Mouse (Mus musculus) heart, embryonic 14.5 days (tissue): ENCODE data around the gene Fasn. TPM values are rescaled to one million over a fixed set of nuclear protein-coding genes. Genes with fewer than 3 reads are reported as not detected.
"Not testable (repeated sequence)": the region's sequence is repeated elsewhere in the genome, so short reads cannot be mapped to it uniquely, and the experiment has no call there.

Experiments used
- ATAC-seq: fragments of 200-750 bp; cut with Nextera tagmentation; 2 replicates; pipeline ENCODE4 v1.8.0; 2017; ENCODE audit warnings: low read depth, moderate TSS enrichment; ENCODE audit not compliant: insufficient number of reproducible peaks, insufficient read depth, low FRiP score
- H3K27ac ChIP-seq, 2 experiments: fragments of 200-500 bp in 1 of 2; fragments of 300-500 bp in 1 of 2; sonication (generic) in 1 of 2; replicated peaks in 1 of 2; 2 replicates each; pipeline ENCODE4 v1.5.1; 2012 to 2014; ENCODE audit warnings: low read depth in 2 of 2, low read length in 2 of 2, control low read depth in 1 of 2, mild to moderate bottlenecking in 1 of 2, mixed read lengths in 1 of 2; ENCODE audit not compliant: control insufficient read depth in 1 of 2, insufficient read depth in 1 of 2
- H3K27me3 ChIP-seq: fragments of 300-500 bp; sonication (generic); 2 replicates; pipeline ENCODE4 v1.6.1; 2014; ENCODE audit warnings: mild to moderate bottlenecking, low read length, control low read depth; ENCODE audit not compliant: control insufficient read depth, insufficient read depth
- H3K36me3 ChIP-seq: fragments of 300-500 bp; sonication (generic); 2 replicates; pipeline ENCODE4 v1.6.1; 2014; ENCODE audit warnings: mild to moderate bottlenecking, control low read depth, low read length, mixed read lengths; ENCODE audit not compliant: control insufficient read depth, insufficient read depth
- H3K4me1 ChIP-seq, 2 experiments: fragments of 200-500 bp in 1 of 2; fragments of 300-500 bp in 1 of 2; sonication (generic) in 1 of 2; 2 replicates each; pipeline ENCODE4 v1.6.1; 2012 to 2014; ENCODE audit warnings: low read length in 2 of 2, control low read depth in 1 of 2, mixed read lengths in 1 of 2; ENCODE audit not compliant: control insufficient read depth in 2 of 2, insufficient read depth in 2 of 2
- H3K4me2 ChIP-seq: fragments of 300-500 bp; sonication (generic); 2 replicates; pipeline ENCODE4 v1.6.1; 2014; ENCODE audit warnings: mild to moderate bottlenecking, low read length
- H3K4me3 ChIP-seq, 2 experiments: fragments of 200-500 bp in 1 of 2; fragments of 300-500 bp in 1 of 2; sonication (generic) in 1 of 2; 2 replicates each; pipeline ENCODE4 v1.5.1; 2012 to 2014; ENCODE audit warnings: low read length in 2 of 2, mild to moderate bottlenecking in 2 of 2, control low read depth in 1 of 2, low read depth in 1 of 2, moderate library complexity in 1 of 2; ENCODE audit not compliant: control insufficient read depth in 1 of 2, insufficient read depth in 1 of 2
- H3K9ac ChIP-seq: fragments of 300-500 bp; sonication (generic); 2 replicates; pipeline ENCODE4 v1.6.1; 2014; ENCODE audit warnings: mild to moderate bottlenecking, low read length
- H3K9me3 ChIP-seq: fragments of 300-500 bp; sonication (generic); 2 replicates; pipeline ENCODE4 v1.6.1; 2016; ENCODE audit warnings: low read length, control low read depth; ENCODE audit not compliant: control insufficient read depth
- WGBS: fragments of 180-500 bp; shearing (Covaris S2); extraction: QIAGEN DNeasy Blood & Tissue Kit; methylation state at CpG from one replicate; pipeline ENCODE4 v1.1.7; 2014; 5-methylcytosine and 5-hydroxymethylcytosine counted together
- polyA plus RNA-seq: library from polyadenylated mRNA; unstranded; fragments of >200 nt; fragmentation: Nextera tagmentation; extraction: Ambion mirVana; gene quantifications from 2 replicates; pipeline ENCODE4 v1.2.1, GENCODE M21; 2014

Gene Fasn
- polyA plus RNA-seq, 1 experiment from 2014 or later = 29.6 TPM

DNA sequence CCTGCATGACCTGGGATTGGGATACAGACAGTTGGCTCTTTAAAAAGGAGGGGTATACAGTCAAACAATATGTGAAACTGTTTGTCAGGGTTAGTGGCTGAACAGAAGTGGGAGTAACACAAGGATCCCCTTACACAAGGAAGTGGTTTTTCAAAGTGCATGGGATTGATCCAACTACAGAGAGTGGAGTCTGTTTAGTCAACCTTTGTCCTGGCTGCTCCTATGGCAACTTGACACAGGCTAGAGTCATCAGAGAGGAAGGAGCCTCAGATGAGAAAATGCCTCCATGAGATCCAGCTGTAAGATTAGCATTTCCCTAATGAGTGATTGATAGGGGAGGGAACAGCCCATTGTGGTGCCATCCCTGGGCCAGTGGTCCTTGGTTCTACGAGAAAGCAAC is 56.1 kb downstream of the Fasn start:
- no peak overlapping the region for H3K4me2 ChIP-seq
- H3K9me3 ChIP-seq = no peaks in the 10 kb centered on the region
- no peaks in the 10 kb centered on the region for H3K4me1 ChIP-seq
- no peaks in the 10 kb centered on the region for H3K36me3 ChIP-seq
- H3K9ac ChIP-seq = no peak overlapping the region
- ATAC-seq = no peak
- no peak overlapping the region for H3K27ac ChIP-seq
- 56% methylated on average over 1 of the region's 1 CpGs for WGBS
- H3K4me3 ChIP-seq = no peak overlapping the region
- H3K27me3 ChIP-seq = peaks cover 11% of the 10 kb centered on the region; the same call in 1 of the 2 replicates

DNA sequence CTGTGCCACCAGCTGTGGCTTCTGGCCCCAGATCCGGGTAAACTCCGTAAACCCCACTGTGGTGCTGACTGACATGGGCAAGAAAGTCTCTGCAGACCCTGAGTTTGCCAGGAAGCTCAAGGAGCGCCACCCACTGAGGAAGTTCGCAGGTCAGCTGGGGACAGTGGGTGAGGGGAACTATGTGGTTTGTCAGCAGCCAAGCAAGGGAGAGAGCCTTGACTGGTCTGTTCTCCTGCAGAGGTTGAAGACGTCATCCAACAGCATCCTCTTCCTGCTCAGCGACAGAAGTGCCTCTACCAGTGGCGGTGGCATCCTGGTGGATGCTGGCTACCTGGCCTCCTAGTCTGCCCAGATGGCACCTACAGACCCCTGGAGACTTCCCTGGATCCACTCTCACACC is 57.3 kb downstream of the Fasn start:
- not testable (repeated sequence) for H3K4me3 ChIP-seq, H3K27ac ChIP-seq, H3K4me2 ChIP-seq, ATAC-seq, H3K9ac ChIP-seq, H3K4me1 ChIP-seq, H3K9me3 ChIP-seq, H3K36me3 ChIP-seq
- peaks cover 16% of the 10 kb centered on the region; the same call in 1 of the 2 replicates for H3K27me3 ChIP-seq
- WGBS = 43% methylated on average over 4 of the region's 7 CpGs

DNA sequence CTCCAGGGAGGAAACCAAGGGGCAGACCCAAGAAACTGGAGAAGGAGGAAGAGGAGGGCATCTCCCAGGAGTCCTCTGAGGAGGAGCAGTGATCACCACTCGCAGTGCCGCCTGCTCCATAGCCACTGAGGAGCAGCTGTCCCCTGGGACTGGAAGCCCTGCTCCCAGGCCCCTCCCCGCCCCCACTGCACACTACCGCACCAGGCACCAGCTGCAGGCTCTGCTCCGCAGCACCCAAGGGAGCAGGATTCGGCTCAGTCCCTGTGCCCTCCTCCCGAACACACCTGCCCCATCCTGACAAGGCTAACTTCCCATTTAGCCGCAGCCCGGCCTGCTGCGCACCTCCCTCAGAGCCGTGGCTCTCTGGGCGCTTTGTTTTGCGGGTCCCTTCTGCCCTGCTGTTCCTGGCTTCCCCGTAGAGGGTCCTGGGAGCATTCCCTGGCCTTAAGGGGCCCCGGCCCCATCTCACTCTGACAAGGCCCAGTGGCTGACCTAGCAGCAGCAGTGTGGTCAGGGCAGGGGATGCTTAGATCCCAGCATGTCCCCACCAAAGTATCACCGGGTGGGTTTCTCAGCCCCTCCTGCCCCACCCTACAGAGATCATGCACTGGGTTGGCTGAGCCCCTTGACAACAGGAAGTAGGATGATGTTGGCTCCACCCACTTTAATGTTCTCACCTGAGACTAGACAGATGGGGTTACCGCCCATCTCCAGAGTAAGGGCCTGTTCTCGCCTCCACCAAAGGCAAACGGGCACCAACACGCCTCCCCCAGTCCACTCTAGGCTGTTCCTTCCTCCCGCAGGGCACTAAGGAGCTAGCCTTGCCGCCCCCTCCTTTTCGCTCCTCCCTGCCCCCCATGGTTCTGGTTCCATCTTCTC is 61.0 kb downstream of the Fasn start:
- ATAC-seq, H3K4me3 ChIP-seq: not testable (repeated sequence)
- 16% methylated on average over 6 of the region's 23 CpGs for WGBS

DNA sequence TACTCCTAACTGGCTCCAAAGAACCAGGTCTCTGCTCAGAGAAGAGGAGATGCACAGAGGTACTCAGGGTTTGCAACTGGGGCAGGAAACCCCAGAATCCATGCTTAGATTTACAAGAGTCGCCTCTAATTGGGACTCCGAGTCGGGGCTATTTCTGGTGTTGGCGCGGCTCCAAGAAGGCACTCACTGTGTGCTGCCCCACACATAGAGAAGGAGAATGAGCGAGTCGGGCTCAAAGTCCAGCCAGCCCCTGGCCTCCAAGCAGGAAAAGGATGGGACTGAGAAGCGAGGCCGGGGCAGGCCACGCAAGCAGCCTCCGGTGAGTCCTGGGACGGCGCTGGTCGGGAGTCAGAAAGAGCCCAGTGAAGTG is 61.7 kb downstream of the Fasn start, which contains the start of gene Hmga1b:
Gene Hmga1b, plus strand, starts transcription at position 123 of the 370 bp plus-strand sequence.
- not testable (repeated sequence) for H3K4me1 ChIP-seq, ATAC-seq, H3K36me3 ChIP-seq, H3K4me3 ChIP-seq, H3K27ac ChIP-seq
- Histone ChIP-seq H3K4me2 (peak within 1 kb of the TSS; percentile 41), H3K9ac (peak within 1 kb of the TSS; percentile 47), H3K27me3 (peaks cover 22% of the 10 kb centered on the region; the same call in 1 of the 2 replicates), H3K9me3 (peaks cover 16% of the 10 kb centered on the region)
- 11% methylated on average over 14 of the region's 14 CpGs for WGBS

More for the DNA sequence above, 61.0 kb downstream of the Fasn start:
- not testable (repeated sequence) for H3K9ac ChIP-seq, H3K27ac ChIP-seq, H3K4me1 ChIP-seq, H3K36me3 ChIP-seq, H3K9me3 ChIP-seq
- Histone ChIP-seq H3K27me3 (peaks cover 22% of the 10 kb centered on the region; the same call in 1 of the 2 replicates), H3K4me2 (peak overlapping the region; percentile 41)

DNA sequence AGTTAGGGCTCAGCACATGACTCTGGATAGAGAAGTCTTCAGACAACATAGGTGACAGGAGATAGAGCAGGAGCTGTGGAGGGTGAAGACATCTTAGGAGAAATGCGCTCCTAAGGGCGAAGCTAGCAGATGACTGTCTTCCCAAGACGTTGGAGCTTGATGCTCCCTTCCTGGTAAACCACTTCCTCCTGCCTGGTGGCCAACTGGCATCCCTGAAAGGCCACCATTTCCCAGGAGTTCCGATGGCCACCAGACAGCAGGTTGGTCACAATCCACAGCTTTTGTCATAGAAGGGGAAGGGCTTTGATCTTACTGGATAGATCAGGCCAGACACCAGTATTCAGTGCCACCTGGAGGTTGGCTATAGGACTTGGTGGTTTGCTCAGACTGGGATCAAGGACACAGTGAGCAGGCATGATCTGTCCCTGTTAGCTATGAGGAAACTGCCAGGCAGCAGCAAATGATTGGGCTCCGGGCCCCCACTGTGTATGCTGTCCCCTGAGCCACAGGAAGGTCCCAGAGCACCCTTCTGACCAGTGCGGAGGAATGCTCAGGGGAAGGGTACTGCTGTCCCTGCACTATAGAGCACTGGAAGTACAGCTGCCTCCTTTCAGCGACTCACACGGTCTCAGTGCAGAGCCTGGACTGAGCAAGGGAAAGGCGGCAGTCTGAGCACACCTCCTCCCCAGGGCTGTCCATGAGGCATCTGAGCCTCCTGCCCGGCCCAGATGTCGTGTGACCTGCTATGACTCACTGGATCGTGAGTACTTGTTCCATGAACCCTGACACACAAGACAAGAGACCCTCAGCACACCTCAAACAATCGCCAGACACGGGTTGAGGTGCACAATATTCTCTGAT is 62.3 kb downstream of the Fasn start:
- ATAC-seq = no peak

DNA sequence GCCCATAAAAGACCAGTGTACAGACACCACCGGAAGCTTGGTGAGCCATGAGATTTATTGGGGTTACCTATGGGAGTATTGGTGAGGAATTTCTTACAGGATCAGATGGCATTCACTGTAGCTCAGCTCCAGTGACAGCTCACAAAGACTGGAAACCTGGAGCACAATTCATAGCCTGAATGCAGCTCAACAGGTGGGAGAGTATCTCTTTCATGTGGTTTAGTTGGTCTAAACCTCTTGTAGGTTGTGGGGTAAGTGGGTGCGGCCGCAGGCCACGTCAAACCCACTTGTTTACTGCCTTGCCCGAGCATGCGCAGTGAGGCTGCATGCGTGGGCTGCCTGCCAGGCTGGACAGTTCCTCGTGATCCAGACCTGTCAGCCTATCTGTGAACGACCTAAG is 64.1 kb downstream of the Fasn start:
- Histone ChIP-seq H3K4me1 (peaks cover 6 to 7% of the 10 kb centered on the region in 2 experiments), H3K27me3 (peaks cover 16% of the 10 kb centered on the region; the same call in 1 of the 2 replicates), H3K4me2 (no peak overlapping the region), H3K9me3 (peaks cover 20% of the 10 kb centered on the region), H3K4me3 (no peak overlapping the region), H3K27ac (no peak overlapping the region), H3K36me3 (no peaks in the 10 kb centered on the region), H3K9ac (no peak overlapping the region)
- no peak for ATAC-seq
- 64% methylated on average over 9 of the region's 9 CpGs for WGBS

More for the DNA sequence above, 62.3 kb downstream of the Fasn start:
- Histone ChIP-seq H3K27me3 (peaks cover 22% of the 10 kb centered on the region; the same call in 1 of the 2 replicates), H3K4me3 (no peak overlapping the region), H3K4me1 (peaks cover 6 to 7% of the 10 kb centered on the region in 2 experiments), H3K36me3 (no peaks in the 10 kb centered on the region), H3K9ac (peak overlapping the region; percentile 47), H3K9me3 (peaks cover 17% of the 10 kb centered on the region), H3K4me2 (peak overlapping the region; percentile 41), H3K27ac (no peak overlapping the region)
- WGBS = 51% methylated on average over 14 of the region's 14 CpGs
